Mouse (Mus musculus) liver, embryonic 16.5 days (tissue): ENCODE measurements around the gene Hnf1a. TPM values are rescaled to one million over a fixed set of nuclear protein-coding genes. Genes with fewer than 3 reads are reported as not detected.

Experiments
- ATAC-seq: fragments of 200-750 bp; cut with Nextera tagmentation; 2 replicates; pipeline ENCODE4 v1.8.0; 2017; ENCODE audit warnings: low read depth, mild to moderate bottlenecking, moderate number of reproducible peaks, moderate library complexity
- H3K27ac ChIP-seq: fragments of 300-500 bp; sonication (generic); 2 replicates; pipeline ENCODE4 v1.5.1; 2014; ENCODE audit warnings: mild to moderate bottlenecking, low read length
- H3K27me3 ChIP-seq: fragments of 300-500 bp; sonication (generic); 2 replicates; pipeline ENCODE4 v1.6.1; 2014; ENCODE audit warnings: low read depth, low read length, mixed read lengths; ENCODE audit not compliant: control insufficient read depth, insufficient read depth
- H3K36me3 ChIP-seq: fragments of 300-500 bp; sonication (generic); 2 replicates; pipeline ENCODE4 v1.6.1; 2014; ENCODE audit warnings: mild to moderate bottlenecking; ENCODE audit not compliant: control insufficient read depth, insufficient read depth
- H3K4me1 ChIP-seq: fragments of 300-500 bp; sonication (generic); 2 replicates; pipeline ENCODE4 v1.6.1; 2014; ENCODE audit warnings: low read depth, low read length, mixed read lengths; ENCODE audit not compliant: control insufficient read depth
- H3K4me2 ChIP-seq: fragments of 300-500 bp; sonication (generic); 2 replicates; pipeline ENCODE4 v1.6.1; 2014; ENCODE audit warnings: low read depth, low read length, mixed read lengths
- H3K4me3 ChIP-seq: fragments of 300-500 bp; sonication (generic); 2 replicates; pipeline ENCODE4 v1.5.1; 2014; ENCODE audit warnings: low read depth, mild to moderate bottlenecking, low read length
- H3K9ac ChIP-seq: fragments of 300-500 bp; sonication (generic); 2 replicates; pipeline ENCODE4 v1.6.1; 2014; ENCODE audit warnings: low read depth, low read length
- H3K9me3 ChIP-seq: fragments of 300-500 bp; sonication (generic); replicated peaks from 2 replicates; pipeline ENCODE4 v1.6.1; 2016; ENCODE audit warnings: low read length; ENCODE audit not compliant: control insufficient read depth
- WGBS: fragments of 180-500 bp; shearing (Covaris S2); extraction: QIAGEN DNeasy Blood & Tissue Kit; methylation state at CpG from one replicate; pipeline ENCODE4 v1.1.7; 2014; ENCODE audit not compliant: insufficient replicate concordance; 5-methylcytosine and 5-hydroxymethylcytosine counted together
- polyA plus RNA-seq: library from polyadenylated mRNA; unstranded; fragments of >200 nt; fragmentation: Nextera tagmentation; extraction: Ambion mirVana; gene quantifications from 2 replicates; pipeline ENCODE4 v1.2.1, GENCODE M21; 2015

Hnf1a gene
- polyA plus RNA-seq = 4.1 and 4.7 TPM in 2 replicates

- peak within 1 kb of the TSS; percentile 28 for H3K4me2 ChIP-seq
- 66% methylated on average over 17 of the region's 17 CpGs for WGBS
- H3K27ac ChIP-seq = peak within 1 kb of the TSS; percentile 63
- peak within 1 kb of the TSS; percentile 53 for H3K4me3 ChIP-seq
- no peaks in the 10 kb centered on the region for H3K9me3 ChIP-seq
- peak; percentile 78 for ATAC-seq
- no peaks in the 10 kb centered on the region for H3K36me3 ChIP-seq
- no peaks in the 10 kb centered on the region for H3K27me3 ChIP-seq
- no peaks in the 10 kb centered on the region; the same call in none of the 2 replicates for H3K4me1 ChIP-seq
- H3K9ac ChIP-seq = peak within 1 kb of the TSS; percentile 39
Observed at GRCm38 (mm10) chr5:114970824-114971227, at the start of gene Hnf1a. Gene Hnf1a (minus strand): TSS chr5:114971094.

DNA sequence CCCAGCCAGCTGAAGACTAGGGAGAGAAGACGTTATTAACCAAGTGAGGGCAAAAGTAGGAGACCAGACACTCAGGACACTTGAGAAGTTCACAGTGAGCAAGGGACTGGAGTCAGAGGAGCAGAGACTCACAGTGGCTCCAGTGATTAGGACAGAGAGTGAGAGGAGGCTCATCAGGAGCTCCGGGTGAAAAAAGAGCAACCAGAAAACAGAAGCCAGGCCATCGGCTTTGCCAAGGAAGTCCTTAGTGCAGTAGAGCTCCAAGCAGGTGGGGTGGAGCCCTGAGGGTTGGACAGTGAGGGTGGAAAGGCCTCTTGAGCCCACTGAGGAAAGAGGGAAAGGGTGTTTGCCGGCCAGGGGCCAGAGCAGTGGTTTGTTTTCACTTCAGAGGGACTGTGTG, 47.9 kb upstream of the Hnf1a start:
- Histone ChIP-seq H3K27me3 (no peaks in the 10 kb centered on the region), H3K36me3 (no peaks in the 10 kb centered on the region), H3K9me3 (no peaks in the 10 kb centered on the region), H3K4me1 (peaks cover 48% of the 10 kb centered on the region), H3K27ac (peak overlapping the region; percentile 85), H3K9ac (peak overlapping the region; percentile 57), H3K4me3 (peak overlapping the region; percentile 25), H3K4me2 (peak overlapping the region; percentile 70)
- ATAC-seq = peak; percentile 38; the same call in 1 of the 2 replicates
- 11% methylated on average over 4 of the region's 4 CpGs for WGBS

GRCm38 (mm10) chr5:115018270-115018669, 47.4 kb upstream of the Hnf1a start:
- ATAC-seq = peak; percentile 87
- Histone ChIP-seq H3K4me2 (peak overlapping the region; percentile 70), H3K4me3 (peak overlapping the region; percentile 8; the same call in 1 of the 2 replicates), H3K9ac (no peak overlapping the region), H3K4me1 (peaks cover 54% of the 10 kb centered on the region), H3K27me3 (no peaks in the 10 kb centered on the region), H3K27ac (peak overlapping the region; percentile 64), H3K36me3 (no peaks in the 10 kb centered on the region), H3K9me3 (no peaks in the 10 kb centered on the region)
- 1% methylated on average over 2 of the region's 2 CpGs for WGBS

- Histone ChIP-seq H3K9me3 (no peaks in the 10 kb centered on the region), H3K4me1 (peaks cover 63% of the 10 kb centered on the region), H3K4me2 (peak overlapping the region; percentile 31; the same call in 1 of the 2 replicates), H3K27me3 (no peaks in the 10 kb centered on the region), H3K4me3 (0 out of 2 replicates have a peak overlapping the region, but pooled peaks have one; percentile 11), H3K27ac (peak overlapping the region; percentile 56), H3K9ac (no peak overlapping the region), H3K36me3 (no peaks in the 10 kb centered on the region)
- ATAC-seq = no peak
- 33% methylated on average over 4 of the region's 4 CpGs for WGBS
Observed at GRCm38 (mm10) chr5:115015121-115015520, 44.2 kb upstream of the Hnf1a start.

DNA sequence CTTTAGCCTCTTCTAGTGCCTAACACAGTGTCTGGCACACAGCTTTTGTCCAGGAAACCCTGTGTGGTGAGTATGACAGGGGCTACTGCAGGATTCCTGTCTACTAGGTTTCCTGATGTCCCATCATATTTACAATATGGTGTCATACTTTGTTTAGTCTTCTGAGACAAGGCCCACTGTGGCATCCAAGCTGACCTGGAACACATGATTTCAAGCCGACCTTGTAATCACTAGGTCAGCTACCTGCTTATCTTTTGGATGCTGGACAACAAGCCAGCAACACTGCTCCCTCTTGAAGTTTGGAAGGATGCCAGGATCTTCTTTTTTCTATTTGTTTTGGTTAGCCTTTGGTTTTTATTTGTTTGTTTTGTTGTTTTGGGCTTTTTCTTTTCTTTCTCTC, 43.7 kb upstream of the Hnf1a start:
- no peak; the same call in 1 of the 2 replicates for ATAC-seq
- Histone ChIP-seq H3K27me3 (no peaks in the 10 kb centered on the region), H3K4me2 (no peak overlapping the region), H3K27ac (peak overlapping the region; percentile 62), H3K4me3 (no peak overlapping the region), H3K36me3 (no peaks in the 10 kb centered on the region), H3K9ac (no peak overlapping the region), H3K4me1 (peaks cover 67% of the 10 kb centered on the region), H3K9me3 (no peaks in the 10 kb centered on the region)
- 4% methylated on average over 1 of the region's 1 CpGs for WGBS

GRCm38 (mm10) chr5:115013436-115013835, 42.5 kb upstream of the Hnf1a start:
- peak overlapping the region; percentile 79 for H3K4me2 ChIP-seq
- peak overlapping the region; percentile 56 for H3K27ac ChIP-seq
- peak overlapping the region; percentile 99 for H3K9ac ChIP-seq
- no peaks in the 10 kb centered on the region for H3K27me3 ChIP-seq
- H3K36me3 ChIP-seq = no peaks in the 10 kb centered on the region
- peak overlapping the region; percentile 94 for H3K4me3 ChIP-seq
- H3K9me3 ChIP-seq = no peaks in the 10 kb centered on the region
- 55% methylated on average over 3 of the region's 3 CpGs for WGBS
- peaks cover 64% of the 10 kb centered on the region for H3K4me1 ChIP-seq
- no peak for ATAC-seq

DNA sequence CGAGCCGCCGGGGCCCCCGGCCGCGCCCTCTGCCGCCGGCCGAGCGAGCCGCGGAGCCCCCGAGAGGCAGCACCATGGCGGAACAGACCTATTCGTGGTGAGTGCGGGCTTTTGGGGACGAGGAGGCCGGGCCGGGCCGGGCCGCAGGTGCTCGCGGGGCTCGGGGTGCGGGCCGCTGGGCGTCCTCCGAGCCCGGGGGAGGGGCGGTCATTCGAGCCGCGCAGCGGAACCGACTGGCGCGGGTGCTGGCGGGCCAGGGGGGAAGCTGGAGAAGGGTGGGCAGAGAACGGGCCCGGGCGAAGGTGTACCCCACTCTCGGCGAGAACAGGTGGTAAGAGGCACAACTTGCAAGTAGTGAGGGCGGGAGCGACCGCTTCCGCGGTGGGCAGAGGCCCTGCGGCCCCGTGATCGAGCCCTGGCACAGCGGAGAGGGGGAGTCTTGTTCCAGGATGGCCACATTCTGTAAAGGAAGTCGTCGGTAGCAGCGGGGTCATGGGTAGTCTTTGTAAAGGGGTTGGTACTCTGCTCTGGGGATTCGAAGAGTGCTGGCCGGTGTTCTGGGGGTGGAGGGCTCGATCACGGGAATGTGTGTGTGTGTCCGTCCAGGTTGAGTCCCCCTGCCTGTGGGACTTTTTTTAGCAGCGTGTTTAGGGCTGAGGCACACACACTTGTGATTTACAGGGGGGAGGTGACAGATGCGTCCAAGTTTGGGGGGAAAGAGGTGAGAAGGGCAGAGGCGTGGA, 40.8 kb upstream of the Hnf1a start:
- WGBS = under 1% methylated on average over 59 of the region's 63 CpGs
- Histone ChIP-seq H3K4me1 (peaks cover 54% of the 10 kb centered on the region), H3K9me3 (no peaks in the 10 kb centered on the region), H3K4me3 (peak overlapping the region; percentile 94), H3K9ac (peak overlapping the region; percentile 99), H3K27ac (peak overlapping the region; percentile 92), H3K27me3 (no peaks in the 10 kb centered on the region), H3K4me2 (peak overlapping the region; percentile 79), H3K36me3 (no peaks in the 10 kb centered on the region)
- peak; percentile 28 for ATAC-seq

- ATAC-seq = no peak
- Histone ChIP-seq H3K27me3 (no peaks in the 10 kb centered on the region), H3K4me1 (peaks cover 52% of the 10 kb centered on the region)
Observed at GRCm38 (mm10) chr5:115011217-115011518, 40.3 kb upstream of the Hnf1a start.

DNA sequence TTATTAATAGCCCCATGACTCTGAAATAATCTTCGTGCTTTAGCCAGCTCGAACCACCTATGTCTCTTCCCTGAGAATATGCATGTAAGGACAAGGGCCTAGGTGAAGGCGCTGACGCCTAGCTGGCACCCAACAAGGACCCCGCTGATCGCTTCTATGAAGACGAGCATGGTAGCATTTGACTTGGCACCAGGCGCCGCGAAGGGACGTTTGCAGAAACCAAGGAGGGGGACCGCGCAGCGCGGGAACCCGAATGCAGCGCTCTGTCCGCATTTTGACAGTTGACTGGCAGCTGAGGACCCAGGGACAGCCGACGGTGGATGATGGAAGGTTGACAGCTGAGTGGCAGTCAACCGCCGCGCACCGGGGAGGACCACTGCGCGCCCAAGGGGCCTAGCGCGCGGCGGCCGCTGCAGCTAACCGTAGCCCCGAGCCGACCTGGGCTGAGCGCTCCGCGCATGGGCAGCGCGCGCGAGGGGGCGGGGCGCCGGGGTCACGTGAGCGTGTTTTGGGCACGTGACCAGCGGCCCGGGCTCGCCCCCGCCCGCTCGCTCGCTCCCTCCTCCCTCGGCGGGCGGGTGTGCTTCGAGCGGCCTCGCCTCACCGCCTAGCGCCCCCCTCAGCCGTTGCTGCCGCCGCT, 39.8 kb upstream of the Hnf1a start, which contains the start of gene Sppl3:
TSS of gene Sppl3 (plus strand) at position 561 of the 640 bp plus-strand sequence.
- peaks cover 50% of the 10 kb centered on the region for H3K4me1 ChIP-seq
- no peaks in the 10 kb centered on the region for H3K9me3 ChIP-seq
- no peaks in the 10 kb centered on the region for H3K36me3 ChIP-seq
- H3K4me2 ChIP-seq = peak within 1 kb of the TSS; percentile 96
- H3K27ac ChIP-seq = peak within 1 kb of the TSS; percentile 92
- peak within 1 kb of the TSS; percentile 99 for H3K9ac ChIP-seq
- peak; percentile 87 for ATAC-seq
- WGBS = 2% methylated on average over 33 of the region's 65 CpGs
- H3K4me3 ChIP-seq = peak within 1 kb of the TSS; percentile 94
- no peaks in the 10 kb centered on the region for H3K27me3 ChIP-seq

More at GRCm38 (mm10) chr5:115011217-115011518, 40.3 kb upstream of the Hnf1a start:
- under 1% methylated on average over 35 of the region's 57 CpGs for WGBS
- peak overlapping the region; percentile 94 for H3K4me3 ChIP-seq
- no peaks in the 10 kb centered on the region for H3K36me3 ChIP-seq
- peak overlapping the region; percentile 99 for H3K9ac ChIP-seq
- peak overlapping the region; percentile 79 for H3K4me2 ChIP-seq
- H3K9me3 ChIP-seq = no peaks in the 10 kb centered on the region
- peak overlapping the region; percentile 92 for H3K27ac ChIP-seq
